Mouse (Mus musculus) lung, embryonic 14.5 days (tissue): ENCODE data around the gene Erich3. TPM values are rescaled to one million over a fixed set of nuclear protein-coding genes. Genes with fewer than 3 reads are reported as not detected.
A peak's percentile ranks its signal among the peaks of the same experiment; 100 is the strongest.

Experiments
- ATAC-seq: fragments of 200-750 bp; cut with Nextera tagmentation; 2 replicates; pipeline ENCODE4 v1.8.0; 2017; ENCODE audit warnings: mild to moderate bottlenecking, moderate TSS enrichment, moderate library complexity; ENCODE audit not compliant: insufficient read depth
- DNase-seq: peaks from one replicate; pipeline ENCODE4 v3.0.0-alpha.2; 2015
- H3K27ac ChIP-seq: fragments of 300-500 bp; sonication (generic); 2 replicates; pipeline ENCODE4 v1.5.1; 2014; ENCODE audit warnings: low read depth, mild to moderate bottlenecking, moderate library complexity
- H3K27me3 ChIP-seq: fragments of 300-500 bp; sonication (generic); 2 replicates; pipeline ENCODE4 v1.6.1; 2014; ENCODE audit warnings: low read length, control low read depth; ENCODE audit not compliant: insufficient read depth
- H3K36me3 ChIP-seq: fragments of 300-500 bp; sonication (generic); 2 replicates; pipeline ENCODE4 v1.6.1; 2014; ENCODE audit warnings: control low read depth; ENCODE audit not compliant: insufficient read depth
- H3K4me1 ChIP-seq: fragments of 300-500 bp; sonication (generic); 2 replicates; pipeline ENCODE4 v1.6.1; 2014; ENCODE audit warnings: antibody characterized with exemption, control low read depth; ENCODE audit not compliant: insufficient read depth
- H3K4me2 ChIP-seq: fragments of 300-500 bp; sonication (generic); 2 replicates; pipeline ENCODE4 v1.6.1; 2014; ENCODE audit warnings: mild to moderate bottlenecking
- H3K4me3 ChIP-seq: fragments of 300-500 bp; sonication (generic); 2 replicates; pipeline ENCODE4 v1.5.1; 2014; ENCODE audit warnings: low read depth, low read length
- H3K9ac ChIP-seq: fragments of 300-500 bp; sonication (generic); 2 replicates; pipeline ENCODE4 v1.6.1; 2014
- H3K9me3 ChIP-seq: fragments of 300-500 bp; sonication (generic); 2 replicates; pipeline ENCODE4 v1.6.1; 2016; ENCODE audit warnings: low read depth, low read length, control low read depth
- CTCF ChIP-seq: IDR thresholded peaks from 2 replicates; pipeline ENCODE4 v1.5.1; 2016; ENCODE audit warnings: antibody characterized with exemption, low read depth
- WGBS: fragments of 180-500 bp; shearing (Covaris S2); extraction: QIAGEN DNeasy Blood & Tissue Kit; methylation state at CpG from one replicate; pipeline ENCODE4 v1.1.7; 2014; 5-methylcytosine and 5-hydroxymethylcytosine counted together
- polyA plus RNA-seq: library from polyadenylated mRNA; unstranded; fragments of >200 nt; fragmentation: Nextera tagmentation; extraction: Ambion mirVana; gene quantifications from 2 replicates; pipeline ENCODE4 v1.2.1, GENCODE M21; 2014

Erich3 gene
- polyA plus RNA-seq, 1 experiment from 2014 or later, result not detected

DNA sequence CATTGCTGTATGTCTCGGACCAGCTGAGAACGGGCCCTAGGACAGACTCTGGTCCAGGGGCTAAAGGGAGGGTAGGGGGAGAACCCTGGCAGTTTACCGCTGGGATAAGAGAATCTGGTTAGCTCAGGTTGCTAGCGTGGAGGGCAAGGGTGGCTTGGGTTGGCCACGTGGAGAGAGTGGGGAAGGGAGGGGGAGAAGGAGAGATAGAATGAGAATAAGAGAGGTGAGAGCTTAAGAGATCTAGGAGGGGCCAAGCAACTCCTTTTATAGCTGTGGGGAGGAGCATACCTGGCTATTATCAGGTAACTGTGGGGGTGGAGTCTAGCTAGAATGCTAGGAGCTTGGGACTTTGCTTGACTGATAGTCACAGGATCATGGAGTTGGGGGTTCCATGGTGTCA lies 7.4 kb downstream of the Erich3 start:
- no peaks in the 10 kb centered on the region for H3K36me3 ChIP-seq
- DNase-seq (no peak), ATAC-seq (no peak)
- peaks cover 2% of the 10 kb centered on the region; the same call in 1 of the 2 replicates for H3K27me3 ChIP-seq
- no peak overlapping the region for H3K4me3 ChIP-seq
- no peaks in the 10 kb centered on the region for H3K9me3 ChIP-seq
- no peak overlapping the region for H3K4me2 ChIP-seq
- no peak for TF ChIP-seq CTCF
- no peak overlapping the region for H3K9ac ChIP-seq
- no peak overlapping the region for H3K27ac ChIP-seq
- H3K4me1 ChIP-seq, result no peaks in the 10 kb centered on the region
- WGBS, result 63% methylated on average over 5 of the region's 5 CpGs

DNA sequence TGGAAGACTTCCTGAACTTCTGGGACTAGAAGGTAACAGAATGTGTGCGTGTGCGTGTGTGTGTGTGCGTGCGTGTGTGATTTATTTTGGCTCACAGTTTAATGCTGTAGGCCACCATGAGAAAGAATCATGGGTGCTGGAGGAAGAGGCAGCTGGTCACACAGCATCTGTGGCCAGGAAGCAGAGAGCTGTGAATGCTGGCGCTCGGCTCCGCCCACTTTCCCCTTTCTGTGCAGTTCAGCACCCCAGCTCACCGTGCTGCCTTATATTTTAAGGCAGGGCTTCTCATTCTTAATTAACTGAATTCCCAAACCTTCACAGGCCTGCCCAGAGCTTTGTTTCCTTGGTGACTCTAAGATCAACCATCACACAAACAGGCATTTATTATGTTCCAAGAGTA lies 9.7 kb downstream of the Erich3 start:
- DNase-seq, result no peak
- no peak for TF ChIP-seq CTCF
- no peak overlapping the region for H3K4me2 ChIP-seq

DNA sequence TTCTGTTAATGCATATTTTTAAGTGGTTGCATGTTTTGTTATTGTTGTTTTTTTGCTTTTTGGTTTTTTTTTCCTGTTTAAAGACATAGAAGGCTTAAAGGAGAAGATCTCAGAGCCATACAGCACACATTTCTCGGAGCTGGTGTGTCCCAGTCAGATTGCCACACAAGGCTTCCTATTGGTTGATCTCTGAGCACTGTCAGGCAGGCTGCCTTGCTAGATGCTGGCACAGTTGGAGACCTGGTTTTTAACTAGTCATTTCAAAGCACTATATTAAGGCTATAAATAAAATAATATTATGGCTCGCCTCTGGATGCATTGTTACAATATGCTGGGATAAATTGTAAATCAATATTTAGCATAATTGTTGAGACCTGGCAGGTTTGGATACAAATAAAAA lies 18.9 kb downstream of the Erich3 start:
- Histone ChIP-seq H3K27me3 (no peaks in the 10 kb centered on the region), H3K4me2 (no peak overlapping the region), H3K9me3 (no peaks in the 10 kb centered on the region), H3K27ac (no peak overlapping the region), H3K36me3 (no peaks in the 10 kb centered on the region), H3K9ac (no peak overlapping the region), H3K4me3 (no peak overlapping the region), H3K4me1 (no peaks in the 10 kb centered on the region)
- no peak for DNase-seq
- WGBS, result 59% methylated on average over 2 of the region's 2 CpGs
- no peak for ATAC-seq
- TF ChIP-seq CTCF, result no peak

More for the DNA sequence above, 9.7 kb downstream of the Erich3 start:
- ATAC-seq, result no peak
- no peak overlapping the region for H3K4me3 ChIP-seq
- H3K27me3 ChIP-seq, result no peaks in the 10 kb centered on the region
- no peaks in the 10 kb centered on the region for H3K4me1 ChIP-seq
- WGBS, result 61% methylated on average over 8 of the region's 8 CpGs
- no peak overlapping the region for H3K27ac ChIP-seq
- no peaks in the 10 kb centered on the region for H3K9me3 ChIP-seq
- no peak overlapping the region for H3K9ac ChIP-seq
- no peaks in the 10 kb centered on the region for H3K36me3 ChIP-seq

DNA sequence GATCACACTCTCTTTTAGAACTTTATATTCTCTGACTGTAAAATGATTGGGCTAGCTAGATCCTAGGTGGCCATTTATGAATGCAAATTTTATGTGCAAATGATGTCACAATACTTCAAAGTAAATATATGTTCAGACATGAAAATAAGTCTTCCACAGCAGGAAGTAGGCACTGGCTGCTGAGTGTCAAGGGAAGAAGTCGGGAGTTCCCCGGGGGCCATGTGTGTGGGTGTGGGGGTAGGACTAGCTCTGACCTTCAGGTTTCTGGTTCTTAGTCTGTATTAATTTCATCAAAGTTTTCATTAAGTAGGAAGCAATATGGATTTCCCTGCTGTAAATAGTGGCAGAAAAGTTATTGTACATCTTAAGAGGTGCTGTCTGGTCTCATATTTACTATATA lies 20.0 kb downstream of the Erich3 start:
- no peaks in the 10 kb centered on the region for H3K4me1 ChIP-seq
- no peaks in the 10 kb centered on the region for H3K27me3 ChIP-seq
- H3K4me2 ChIP-seq, result no peak overlapping the region
- H3K4me3 ChIP-seq, result no peak overlapping the region
- TF ChIP-seq CTCF, result no peak
- H3K9ac ChIP-seq, result no peak overlapping the region
- DNase-seq (no peak), ATAC-seq (no peak)
- H3K36me3 ChIP-seq, result no peaks in the 10 kb centered on the region
- H3K27ac ChIP-seq, result no peak overlapping the region
- WGBS, result 65% methylated on average over 2 of the region's 2 CpGs
- no peaks in the 10 kb centered on the region for H3K9me3 ChIP-seq

DNA sequence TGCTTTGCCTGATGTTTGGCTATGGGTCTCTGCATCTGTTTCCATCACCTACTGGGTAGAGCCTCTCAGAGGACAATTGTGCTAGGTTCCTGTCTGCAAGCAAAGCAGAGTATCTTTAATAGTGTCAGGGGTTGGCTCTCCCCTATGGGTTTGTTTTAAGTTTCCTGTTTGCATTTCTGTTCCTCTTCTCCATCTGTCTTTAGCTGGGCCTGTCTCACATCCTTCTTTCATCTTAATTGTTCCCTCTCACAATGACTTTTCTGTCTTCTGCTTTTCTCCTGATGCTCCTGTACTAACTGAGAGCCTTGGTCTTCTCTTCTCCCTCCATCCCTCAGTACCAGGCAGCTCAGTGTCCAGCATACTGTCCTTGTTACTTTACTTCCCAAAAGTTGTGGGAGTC lies 26.6 kb downstream of the Erich3 start:
- no peak for TF ChIP-seq CTCF

DNA sequence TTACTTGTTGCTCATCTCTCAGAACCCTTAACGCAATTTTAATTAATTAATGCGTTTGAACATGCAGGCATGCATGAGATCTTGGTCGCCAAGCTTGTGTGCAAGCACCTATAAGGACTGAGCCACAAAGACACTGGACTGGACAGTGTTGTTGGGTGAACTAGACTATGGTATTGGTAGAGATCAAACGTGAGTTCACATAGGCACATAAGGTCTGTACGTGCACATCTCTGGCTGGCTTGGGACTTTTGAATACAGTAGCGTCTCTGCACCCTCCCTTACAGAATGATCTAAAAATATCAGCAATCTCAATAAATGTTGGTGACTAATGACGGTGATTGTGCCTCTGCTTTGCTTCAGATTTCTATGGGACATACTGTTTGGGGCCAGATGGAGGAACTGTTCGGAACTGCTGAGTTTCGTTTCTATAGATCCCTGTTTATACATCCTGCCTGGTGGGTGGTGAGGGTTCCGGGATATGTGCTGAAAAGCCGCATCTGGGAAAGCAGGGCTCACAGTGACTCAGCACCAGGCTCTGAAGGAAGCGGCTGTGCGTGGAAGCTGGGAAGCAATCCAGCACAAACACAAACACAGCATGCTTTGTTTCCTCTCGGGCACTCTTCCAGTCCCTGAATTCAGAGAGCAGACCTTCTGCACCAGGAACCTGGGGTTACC lies 28.4 kb downstream of the Erich3 start:
- peak overlapping the region; percentile 29 for H3K4me2 ChIP-seq
- DNase-seq, result peak; percentile 92

More for the DNA sequence above, 26.6 kb downstream of the Erich3 start:
- DNase-seq (no peak), ATAC-seq (no peak)
- Histone ChIP-seq H3K4me1 (no peaks in the 10 kb centered on the region), H3K9me3 (no peaks in the 10 kb centered on the region), H3K4me2 (no peak overlapping the region), H3K36me3 (no peaks in the 10 kb centered on the region), H3K27ac (no peak overlapping the region), H3K9ac (no peak overlapping the region), H3K27me3 (no peaks in the 10 kb centered on the region), H3K4me3 (no peak overlapping the region)

DNA sequence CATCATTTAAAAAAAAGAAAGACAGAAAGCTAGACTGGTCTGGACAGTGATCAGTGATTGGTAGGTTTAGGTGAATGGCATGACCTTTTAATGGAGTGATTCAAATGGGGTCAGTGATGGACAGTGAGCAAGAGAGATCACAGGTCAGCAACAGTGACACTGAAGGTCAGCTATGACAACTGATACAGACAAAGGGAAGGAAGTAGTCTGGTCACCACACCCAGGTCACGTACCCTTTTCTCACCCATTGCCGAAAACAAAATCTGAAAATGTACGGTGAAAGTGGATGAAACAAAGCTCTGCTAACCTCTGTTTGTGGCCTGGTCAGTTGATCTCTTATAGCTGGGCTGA lies 28.9 kb downstream of the Erich3 start:
- no peak overlapping the region for H3K27ac ChIP-seq
- ATAC-seq (no peak), DNase-seq (no peak)
- no peak overlapping the region for H3K9ac ChIP-seq
- H3K27me3 ChIP-seq, result no peaks in the 10 kb centered on the region
- no peak overlapping the region; the same call in 1 of the 2 replicates for H3K4me2 ChIP-seq
- no peak overlapping the region for H3K4me3 ChIP-seq
- H3K36me3 ChIP-seq, result no peaks in the 10 kb centered on the region
- no peak for TF ChIP-seq CTCF
- WGBS, result 56% methylated on average over 3 of the region's 3 CpGs
- no peaks in the 10 kb centered on the region for H3K9me3 ChIP-seq
- no peaks in the 10 kb centered on the region for H3K4me1 ChIP-seq

More for the DNA sequence above, 28.4 kb downstream of the Erich3 start:
- H3K9ac ChIP-seq, result no peak overlapping the region
- TF ChIP-seq CTCF, result no peak
- ATAC-seq, result peak; percentile 97
- H3K9me3 ChIP-seq, result no peaks in the 10 kb centered on the region
- no peaks in the 10 kb centered on the region for H3K4me1 ChIP-seq
- no peaks in the 10 kb centered on the region for H3K27me3 ChIP-seq
- H3K36me3 ChIP-seq, result no peaks in the 10 kb centered on the region
- 36% methylated on average over 14 of the region's 14 CpGs for WGBS
- H3K27ac ChIP-seq, result no peak overlapping the region
- H3K4me3 ChIP-seq, result no peak overlapping the region

DNA sequence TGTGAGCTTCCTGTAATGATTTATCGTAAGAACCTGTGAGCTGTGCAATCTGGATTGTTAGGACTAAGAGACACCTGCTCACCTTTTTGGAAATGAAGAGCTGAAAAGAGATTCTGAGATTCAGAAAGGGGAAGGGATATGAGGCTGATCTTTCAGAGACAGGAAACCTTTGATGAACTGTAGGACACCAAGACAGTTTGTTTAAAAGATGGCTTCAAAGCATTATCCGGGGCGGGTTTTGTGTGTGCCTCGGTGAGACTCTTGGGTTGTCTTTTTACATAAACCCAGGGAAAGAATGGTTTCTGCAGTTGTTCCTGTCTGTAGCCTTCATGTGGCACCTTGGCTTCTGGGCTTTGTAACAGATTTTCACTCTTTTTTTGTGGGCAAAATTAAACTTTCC lies 30.2 kb downstream of the Erich3 start:
- Histone ChIP-seq H3K4me2 (no peak overlapping the region), H3K9ac (no peak overlapping the region), H3K9me3 (no peaks in the 10 kb centered on the region), H3K4me1 (no peaks in the 10 kb centered on the region), H3K27ac (no peak overlapping the region), H3K4me3 (no peak overlapping the region), H3K27me3 (no peaks in the 10 kb centered on the region), H3K36me3 (no peaks in the 10 kb centered on the region)
- ATAC-seq (no peak), DNase-seq (no peak)
- WGBS, result 49% methylated on average over 4 of the region's 4 CpGs
- TF ChIP-seq CTCF, result no peak
